In genomic region chr12:117039411-117039810, GRCm38 (mm10) we compare ENCODE assay signal across 18 mouse cellular contexts.
A peak's percentile ranks its signal among the peaks of the same experiment; 100 is the strongest.
DNase-seq lines count a peak whose midpoint lies in the region; ATAC-seq lines count a peak whose summit lies in the region.
"Had no signal": no experiment of that assay in that cellular context is flagged by ENCODE, and none has a peak within 500 bp of the region (broad histone marks: within the 10 kb centered on the region; RNA-seq: fewer than 3 reads in every experiment).

No protein-coding gene starts in this region.

- H3K9ac ChIP-seq in neural tube, embryonic 11.5 days (ENCODE audit: low read length), result no peak overlapping the region
- no peak overlapping the region for H3K9ac ChIP-seq in neural tube, embryonic 15.5 days (replicated peaks)
- no peak overlapping the region for H3K9ac ChIP-seq in forebrain, embryonic 14.5 days (ENCODE audit: low read length)
- H3K9ac ChIP-seq in midbrain, embryonic 12.5 days (replicated peaks), result no peak overlapping the region
- H3K9ac ChIP-seq: limb, embryonic 13.5 days; stomach, embryonic 15.5 days had no signal

- no peaks in the 10 kb centered on the region for H3K27me3 ChIP-seq in neural tube, embryonic 11.5 days (ENCODE audit: control insufficient read depth, insufficient read depth, low read length)
- H3K27me3 ChIP-seq in neural tube, embryonic 15.5 days (replicated peaks), result no peaks in the 10 kb centered on the region
- no peaks in the 10 kb centered on the region for H3K27me3 ChIP-seq in forebrain, embryonic 14.5 days (replicated peaks; ENCODE audit: control insufficient read depth, insufficient read depth, low read length)
- no peaks in the 10 kb centered on the region for H3K27me3 ChIP-seq in midbrain, embryonic 12.5 days
- H3K27me3 ChIP-seq: limb, embryonic 13.5 days; stomach, embryonic 15.5 days had no signal

- H3K36me3 ChIP-seq in neural tube, embryonic 11.5 days (ENCODE audit: control insufficient read depth, insufficient read depth, low read length), result no peaks in the 10 kb centered on the region
- H3K36me3 ChIP-seq in neural tube, embryonic 15.5 days, result no peaks in the 10 kb centered on the region
- H3K36me3 ChIP-seq in forebrain, embryonic 14.5 days (ENCODE audit: control insufficient read depth, insufficient read depth, low read length), result no peaks in the 10 kb centered on the region
- H3K36me3 ChIP-seq in midbrain, embryonic 12.5 days, result no peaks in the 10 kb centered on the region
- H3K36me3 ChIP-seq: G1E; heart, embryonic 10.5 days; limb, embryonic 13.5 days; stomach, embryonic 15.5 days had no signal

- no peak for DNase-seq in neural tube, embryonic 11.5 days (ENCODE audit: low spot score)
- DNase-seq in forebrain, embryonic 14.5 days (ENCODE audit: low spot score), result peak; percentile 51
- DNase-seq in thymus, postnatal 10 days (ENCODE audit: low spot score in 2 of 2), result no peak
- DNase-seq in frontal cortex, postnatal 14 days (ENCODE audit: low spot score in 2 of 2), result no peak
- no peak for DNase-seq in ovary, postnatal 36 days (ENCODE audit: low spot score)
- no peak for DNase-seq in cerebellum, postnatal 36 days
- DNase-seq: adrenal gland, postnatal 36 days; gastrocnemius, postnatal 10 days; heart, postnatal 36 days; kidney, adult 11 months; kidney, postnatal 36 days; thymus, postnatal 36 days had no signal

- no peak overlapping the region for H3K27ac ChIP-seq in neural tube, embryonic 11.5 days (ENCODE audit: low read depth, low read length)
- no peak overlapping the region for H3K27ac ChIP-seq in neural tube, embryonic 15.5 days (replicated peaks)
- peak overlapping the region; percentile 17; the same call in 1 of the 2 replicates for H3K27ac ChIP-seq in forebrain, embryonic 14.5 days (ENCODE audit: low read depth, low read length)
- peak overlapping the region; percentile 79 for H3K27ac ChIP-seq in midbrain, embryonic 12.5 days (replicated peaks)
- H3K27ac ChIP-seq: heart, embryonic 10.5 days; limb, embryonic 13.5 days; stomach, embryonic 15.5 days had no signal

- ATAC-seq in neural tube, embryonic 11.5 days (ENCODE audit: insufficient read depth, low FRiP score, low TSS enrichment), result peak; percentile 62; the same call in 1 of the 2 replicates
- ATAC-seq in neural tube, embryonic 15.5 days (ENCODE audit: low FRiP score), result no peak
- peak; percentile 65 for ATAC-seq in forebrain, embryonic 14.5 days
- peak; percentile 87 for ATAC-seq in midbrain, embryonic 12.5 days (ENCODE audit: low FRiP score, low read depth)

- no peaks in the 10 kb centered on the region for H3K9me3 ChIP-seq in neural tube, embryonic 11.5 days (ENCODE audit: control insufficient read depth, low read length)
- no peaks in the 10 kb centered on the region for H3K9me3 ChIP-seq in neural tube, embryonic 15.5 days (replicated peaks)
- no peaks in the 10 kb centered on the region for H3K9me3 ChIP-seq in forebrain, embryonic 14.5 days (replicated peaks; ENCODE audit: control insufficient read depth, low read length)
- H3K9me3 ChIP-seq in midbrain, embryonic 12.5 days, result 0 out of 2 replicates have a peak, but pooled peaks cover 3% of the 10 kb centered on the region
- H3K9me3 ChIP-seq: heart, embryonic 10.5 days; stomach, embryonic 15.5 days had no signal

- WGBS in neural tube, embryonic 11.5 days, result 20% methylated on average over 3 of the region's 3 CpGs
- WGBS in neural tube, embryonic 15.5 days, result 20% methylated on average over 3 of the region's 3 CpGs
- WGBS in forebrain, embryonic 14.5 days, result 17% methylated on average over 3 of the region's 3 CpGs
- WGBS in midbrain, embryonic 12.5 days, result 13% methylated on average over 3 of the region's 3 CpGs

- no peak overlapping the region for H3K4me3 ChIP-seq in neural tube, embryonic 11.5 days (ENCODE audit: low read depth, low read length)
- no peak overlapping the region for H3K4me3 ChIP-seq in neural tube, embryonic 15.5 days (replicated peaks)
- H3K4me3 ChIP-seq in forebrain, embryonic 14.5 days (ENCODE audit: low read depth, low read length), result no peak overlapping the region
- no peak overlapping the region for H3K4me3 ChIP-seq in midbrain, embryonic 12.5 days
- H3K4me3 ChIP-seq: heart, embryonic 10.5 days; limb, embryonic 13.5 days; stomach, embryonic 15.5 days had no signal

- no peaks in the 10 kb centered on the region for H3K4me1 ChIP-seq in neural tube, embryonic 11.5 days (ENCODE audit: control insufficient read depth, insufficient read depth, low read length)
- no peaks in the 10 kb centered on the region for H3K4me1 ChIP-seq in neural tube, embryonic 15.5 days
- H3K4me1 ChIP-seq in forebrain, embryonic 14.5 days (ENCODE audit: control insufficient read depth, insufficient read depth, low read length), result 0 out of 2 replicates have a peak, but pooled peaks cover 6% of the 10 kb centered on the region
- H3K4me1 ChIP-seq in midbrain, embryonic 12.5 days, result peaks cover 21% of the 10 kb centered on the region
- H3K4me1 ChIP-seq: heart, embryonic 10.5 days; stomach, embryonic 15.5 days had no signal

- H3K4me2 ChIP-seq in neural tube, embryonic 11.5 days (ENCODE audit: low read depth), result no peak overlapping the region
- no peak overlapping the region for H3K4me2 ChIP-seq in neural tube, embryonic 15.5 days
- H3K4me2 ChIP-seq in forebrain, embryonic 14.5 days (ENCODE audit: low read length), result no peak overlapping the region
- no peak overlapping the region for H3K4me2 ChIP-seq in midbrain, embryonic 12.5 days (replicated peaks)
- H3K4me2 ChIP-seq: limb, embryonic 13.5 days; stomach, embryonic 15.5 days had no signal

Comparison
In these comparisons a context has a peak if more than half of its experiments do, and no peak if none do; other contexts are left out.
1. H3K27ac ChIP-seq: peak in forebrain, embryonic 14.5 days (single experiment) and midbrain, embryonic 12.5 days (single experiment); none in neural tube, embryonic 11.5 days (single experiment) and neural tube, embryonic 15.5 days (single experiment).